Mouse (Mus musculus): ENCODE data around the gene Sipa1l3.
A peak's percentile ranks its signal among the peaks of the same experiment; 100 is the strongest.

Sipa1l3 gene

GRCm38 (mm10) chr7:29416906-29417305 is 101.5 kb downstream of the Sipa1l3 start:
- peak; percentile 89 for DNase-seq (ENCODE audit: low read depth, low spot score)

GRCm38 (mm10) chr7:29411838-29412580 is 106.4 kb downstream of the Sipa1l3 start:
- no peak for DNase-seq (ENCODE audit: low read depth, low spot score)

GRCm38 (mm10) chr7:29411216-29411816 is 107.1 kb downstream of the Sipa1l3 start:
- DNase-seq (ENCODE audit: low read depth, low spot score) = no peak

- DNase-seq (ENCODE audit: low read depth, low spot score) = no peak
Measured at GRCm38 (mm10) chr7:29410402-29410801, 108.0 kb downstream of the Sipa1l3 start.

GRCm38 (mm10) chr7:29406855-29407254 is 111.6 kb downstream of the Sipa1l3 start:
- DNase-seq (ENCODE audit: low read depth, low spot score) = no peak

GRCm38 (mm10) chr7:29404126-29404525 is 114.3 kb downstream of the Sipa1l3 start:
- DNase-seq (ENCODE audit: low read depth, low spot score) = peak; percentile 96

- no peak for DNase-seq (ENCODE audit: low read depth, low spot score)
Measured at GRCm38 (mm10) chr7:29402015-29402414, 116.4 kb downstream of the Sipa1l3 start.

GRCm38 (mm10) chr7:29400451-29400850 is 118.0 kb downstream of the Sipa1l3 start:
- DNase-seq (ENCODE audit: low read depth, low spot score) = no peak

GRCm38 (mm10) chr7:29399056-29399455 is 119.4 kb downstream of the Sipa1l3 start:
- DNase-seq (ENCODE audit: low read depth, low spot score) = no peak

GRCm38 (mm10) chr7:29397486-29397885 is 121.0 kb downstream of the Sipa1l3 start:
- DNase-seq (ENCODE audit: low read depth, low spot score) = no peak

- DNase-seq (ENCODE audit: low read depth, low spot score) = no peak
Measured at GRCm38 (mm10) chr7:29396943-29397340, 121.5 kb downstream of the Sipa1l3 start.

- no peak for DNase-seq (ENCODE audit: low read depth, low spot score)
Measured at GRCm38 (mm10) chr7:29396216-29396942, 122.1 kb downstream of the Sipa1l3 start.

GRCm38 (mm10) chr7:29395179-29395578 is 123.3 kb downstream of the Sipa1l3 start:
- no peak for DNase-seq (ENCODE audit: low read depth, low spot score)

- DNase-seq (ENCODE audit: low read depth, low spot score) = no peak
Measured at GRCm38 (mm10) chr7:29393292-29393691, 125.1 kb downstream of the Sipa1l3 start.

- no peak for DNase-seq (ENCODE audit: low read depth, low spot score)
Measured at GRCm38 (mm10) chr7:29392805-29393204, 125.6 kb downstream of the Sipa1l3 start.

- DNase-seq (ENCODE audit: low read depth, low spot score) = peak; percentile 61
Measured at GRCm38 (mm10) chr7:29391761-29392512, 126.5 kb downstream of the Sipa1l3 start.

- DNase-seq (ENCODE audit: low read depth, low spot score) = no peak
Measured at GRCm38 (mm10) chr7:29391112-29391760, 127.2 kb downstream of the Sipa1l3 start.

- DNase-seq (ENCODE audit: low read depth, low spot score) = no peak
Measured at GRCm38 (mm10) chr7:29390234-29390633, 128.2 kb downstream of the Sipa1l3 start.

- DNase-seq (ENCODE audit: low read depth, low spot score) = no peak
Measured at GRCm38 (mm10) chr7:29387524-29388068, 130.8 kb downstream of the Sipa1l3 start.

- DNase-seq (ENCODE audit: low read depth, low spot score) = no peak
Measured at GRCm38 (mm10) chr7:29386349-29386748, 132.1 kb downstream of the Sipa1l3 start.

- DNase-seq (ENCODE audit: low read depth, low spot score) = no peak
Measured at GRCm38 (mm10) chr7:29385791-29386190, 132.7 kb downstream of the Sipa1l3 start.
